Mouse (Mus musculus) midbrain, embryonic 14.5 days (tissue): ENCODE measurements around the gene Lipt2. TPM values are rescaled to one million over a fixed set of nuclear protein-coding genes. Genes with fewer than 3 reads are reported as not detected.
A peak's percentile ranks its signal among the peaks of the same experiment; 100 is the strongest.

ENCODE experiments used
- ATAC-seq: fragments of 200-750 bp; cut with Nextera tagmentation; 2 replicates; pipeline ENCODE4 v1.8.0; 2017; ENCODE audit warnings: moderate number of reproducible peaks, moderate library complexity; ENCODE audit not compliant: low FRiP score, low TSS enrichment
- DNase-seq: peaks from one replicate; pipeline ENCODE4 v3.0.0-alpha.2; 2015
- H3K27ac ChIP-seq: fragments of 300-500 bp; sonication (generic); replicated peaks from 2 replicates; pipeline ENCODE4 v1.5.1; 2014; ENCODE audit warnings: mild to moderate bottlenecking, low read depth, low read length, moderate library complexity
- H3K27me3 ChIP-seq: fragments of 300-500 bp; sonication (generic); 2 replicates; pipeline ENCODE4 v1.6.1; 2014; ENCODE audit warnings: low read length, control low read depth, mixed read lengths; ENCODE audit not compliant: control insufficient read depth, insufficient read depth
- H3K36me3 ChIP-seq: fragments of 300-500 bp; sonication (generic); 2 replicates; pipeline ENCODE4 v1.6.1; 2014; ENCODE audit warnings: low read length, control low read depth; ENCODE audit not compliant: control insufficient read depth, insufficient read depth
- H3K4me1 ChIP-seq: fragments of 300-500 bp; sonication (generic); 2 replicates; pipeline ENCODE4 v1.6.1; 2014; ENCODE audit warnings: mild to moderate bottlenecking, antibody characterized with exemption, low read length, control low read depth; ENCODE audit not compliant: control insufficient read depth, insufficient read depth
- H3K4me2 ChIP-seq: fragments of 300-500 bp; sonication (generic); 2 replicates; pipeline ENCODE4 v1.6.1; 2014; ENCODE audit warnings: mild to moderate bottlenecking, low read length, moderate library complexity
- H3K4me3 ChIP-seq: fragments of 300-500 bp; sonication (generic); replicated peaks from 2 replicates; pipeline ENCODE4 v1.5.1; 2014; ENCODE audit warnings: low read depth, low read length
- H3K9ac ChIP-seq: fragments of 300-500 bp; sonication (generic); replicated peaks from 2 replicates; pipeline ENCODE4 v1.6.1; 2014; ENCODE audit warnings: mild to moderate bottlenecking, low read length, moderate library complexity
- H3K9me3 ChIP-seq: fragments of 300-500 bp; sonication (generic); 2 replicates; pipeline ENCODE4 v1.6.1; 2016; ENCODE audit warnings: low read length, control low read depth, mixed read lengths; ENCODE audit not compliant: control insufficient read depth
- WGBS: fragments of 180-500 bp; shearing (Covaris S2); extraction: QIAGEN DNeasy Blood & Tissue Kit; methylation state at CpG from one replicate; pipeline ENCODE4 v1.1.7; 2014; 5-methylcytosine and 5-hydroxymethylcytosine counted together
- polyA plus RNA-seq: library from polyadenylated mRNA; unstranded; fragments of >200 nt; fragmentation: Nextera tagmentation; extraction: Ambion mirVana; gene quantifications from 2 replicates; pipeline ENCODE4 v1.2.1, GENCODE M21; 2014

The Lipt2 gene
- polyA plus RNA-seq, 1 experiment from 2014 or later: 20.1 TPM

- Histone ChIP-seq H3K4me3 (no peak overlapping the region), H3K36me3 (no peaks in the 10 kb centered on the region), H3K27ac (no peak overlapping the region), H3K9ac (no peak overlapping the region), H3K27me3 (no peaks in the 10 kb centered on the region), H3K4me2 (no peak overlapping the region), H3K4me1 (no peaks in the 10 kb centered on the region), H3K9me3 (no peaks in the 10 kb centered on the region)
- no peak for DNase-seq
- ATAC-seq: no peak
- WGBS: 62% methylated on average over 10 of the region's 10 CpGs
These were observed 9.0 kb upstream of the Lipt2 start for GRCm38 (mm10) chr7:100150086-100150485.

GRCm38 (mm10) chr7:100150626-100151025 is 8.5 kb upstream of the Lipt2 start:
- 88% methylated on average over 11 of the region's 11 CpGs for WGBS
- Histone ChIP-seq H3K4me3 (no peak overlapping the region), H3K9me3 (no peaks in the 10 kb centered on the region), H3K4me2 (no peak overlapping the region), H3K27ac (no peak overlapping the region), H3K9ac (no peak overlapping the region), H3K4me1 (no peaks in the 10 kb centered on the region), H3K27me3 (no peaks in the 10 kb centered on the region), H3K36me3 (no peaks in the 10 kb centered on the region)
- DNase-seq: no peak
- no peak for ATAC-seq

- ATAC-seq (no peak), DNase-seq (no peak)
- Histone ChIP-seq H3K9me3 (no peaks in the 10 kb centered on the region), H3K9ac (no peak overlapping the region), H3K4me1 (peaks cover 6% of the 10 kb centered on the region; the same call in 1 of the 2 replicates), H3K27ac (no peak overlapping the region), H3K27me3 (no peaks in the 10 kb centered on the region; the same call in 1 of the 2 replicates), H3K36me3 (no peaks in the 10 kb centered on the region), H3K4me3 (no peak overlapping the region), H3K4me2 (no peak overlapping the region)
- 81% methylated on average over 4 of the region's 4 CpGs for WGBS
These were observed 1.4 kb upstream of the Lipt2 start for GRCm38 (mm10) chr7:100157669-100158068.

GRCm38 (mm10) chr7:100160006-100160405 is 929 bp downstream of the Lipt2 start:
- Histone ChIP-seq H3K9me3 (no peaks in the 10 kb centered on the region), H3K4me3 (peak overlapping the region; percentile 78), H3K4me1 (peaks cover 6% of the 10 kb centered on the region; the same call in 1 of the 2 replicates), H3K27me3 (no peaks in the 10 kb centered on the region; the same call in 1 of the 2 replicates), H3K36me3 (no peaks in the 10 kb centered on the region), H3K9ac (peak overlapping the region; percentile 77), H3K4me2 (peak overlapping the region; percentile 82), H3K27ac (peak overlapping the region; percentile 89)
- no peak for ATAC-seq
- DNase-seq: no peak
- 68% methylated on average over 7 of the region's 7 CpGs for WGBS

GRCm38 (mm10) chr7:100163506-100163905 is 4.4 kb downstream of the Lipt2 start:
- no peak for ATAC-seq
- no peaks in the 10 kb centered on the region for H3K36me3 ChIP-seq
- 84% methylated on average over 4 of the region's 4 CpGs for WGBS
- no peak for DNase-seq
- H3K4me2 ChIP-seq: no peak overlapping the region
- no peak overlapping the region for H3K4me3 ChIP-seq
- H3K9me3 ChIP-seq: no peaks in the 10 kb centered on the region
- H3K27me3 ChIP-seq: no peaks in the 10 kb centered on the region
- H3K9ac ChIP-seq: no peak overlapping the region
- H3K4me1 ChIP-seq: peaks cover 6% of the 10 kb centered on the region; the same call in 1 of the 2 replicates
- no peak overlapping the region for H3K27ac ChIP-seq

GRCm38 (mm10) chr7:100168654-100169053 is 9.6 kb downstream of the Lipt2 start:
- Histone ChIP-seq H3K9me3 (no peaks in the 10 kb centered on the region), H3K4me1 (no peaks in the 10 kb centered on the region), H3K27me3 (no peaks in the 10 kb centered on the region), H3K27ac (no peak overlapping the region), H3K9ac (no peak overlapping the region), H3K4me3 (no peak overlapping the region), H3K36me3 (no peaks in the 10 kb centered on the region), H3K4me2 (no peak overlapping the region)
- 80% methylated on average over 11 of the region's 11 CpGs for WGBS
- ATAC-seq (no peak), DNase-seq (no peak)

GRCm38 (mm10) chr7:100170756-100171155 is 11.7 kb downstream of the Lipt2 start:
- H3K4me2 ChIP-seq: no peak overlapping the region
- no peaks in the 10 kb centered on the region for H3K36me3 ChIP-seq
- no peaks in the 10 kb centered on the region for H3K9me3 ChIP-seq
- WGBS: 65% methylated on average over 4 of the region's 4 CpGs
- H3K4me3 ChIP-seq: no peak overlapping the region
- H3K4me1 ChIP-seq: no peaks in the 10 kb centered on the region
- no peak overlapping the region for H3K27ac ChIP-seq
- ATAC-seq: no peak
- H3K27me3 ChIP-seq: no peaks in the 10 kb centered on the region
- H3K9ac ChIP-seq: no peak overlapping the region
- no peak for DNase-seq

GRCm38 (mm10) chr7:100176269-100176668 is 17.2 kb downstream of the Lipt2 start, which contains the start of gene Kcne3:
Gene Kcne3, plus strand, starts transcription at chr7:100176502.
- no peak within 1 kb of the TSS for H3K4me3 ChIP-seq
- no peak within 1 kb of the TSS for H3K4me2 ChIP-seq
- H3K4me1 ChIP-seq: peaks cover 6% of the 10 kb centered on the region
- no peaks in the 10 kb centered on the region for H3K9me3 ChIP-seq
- H3K9ac ChIP-seq: no peak within 1 kb of the TSS
- 85% methylated on average over 3 of the region's 3 CpGs for WGBS
- H3K27me3 ChIP-seq: peaks cover 33% of the 10 kb centered on the region
- ATAC-seq (no peak), DNase-seq (no peak)
- H3K27ac ChIP-seq: no peak within 1 kb of the TSS
- no peaks in the 10 kb centered on the region for H3K36me3 ChIP-seq

GRCm38 (mm10) chr7:100178016-100178890 is 19.2 kb downstream of the Lipt2 start:
- Histone ChIP-seq H3K4me1 (peaks cover 6% of the 10 kb centered on the region), H3K27ac (no peak overlapping the region), H3K9me3 (no peaks in the 10 kb centered on the region), H3K4me2 (peak overlapping the region; percentile 61), H3K36me3 (no peaks in the 10 kb centered on the region), H3K9ac (peak overlapping the region; percentile 23; the same call in 1 of the 2 replicates), H3K4me3 (peak overlapping the region; percentile 33), H3K27me3 (peaks cover 33% of the 10 kb centered on the region)
- WGBS: 10% methylated on average over 30 of the region's 30 CpGs
- no peak for ATAC-seq
- peak; percentile 63 for DNase-seq
